Mouse (Mus musculus) heart, adult 2 months (tissue): Measurements from ENCODE around the gene Micu1. TPM values are rescaled to one million over a fixed set of nuclear protein-coding genes. Genes with fewer than 3 reads are reported as not detected.

Experiments
- DNase-seq, 2 experiments: peaks; one replicate each; pipeline ENCODE4 v3.0.0; 2021
- H3K27ac ChIP-seq: fragments of 200-600 bp; 2 replicates; pipeline ENCODE4 v1.8.1; 2022
- H3K27me3 ChIP-seq: fragments of 200-500 bp; 2 replicates; pipeline ENCODE4 v1.6.1; 2012; ENCODE audit warnings: mild to moderate bottlenecking, low read length, inconsistent platforms, mixed read lengths; ENCODE audit not compliant: control insufficient read depth, insufficient read depth
- H3K36me3 ChIP-seq: fragments of 200-500 bp; 2 replicates; pipeline ENCODE4 v1.6.1; 2012; ENCODE audit warnings: low read length, inconsistent platforms; ENCODE audit not compliant: control insufficient read depth, insufficient read depth
- H3K4me1 ChIP-seq: fragments of 200-500 bp; 2 replicates; pipeline ENCODE4 v1.6.1; 2011; ENCODE audit warnings: low read length; ENCODE audit not compliant: control insufficient read depth, insufficient read depth
- H3K4me3 ChIP-seq: fragments of 200-600 bp; 2 replicates; pipeline ENCODE4 v1.8.1; 2022
- H3K79me2 ChIP-seq: fragments of 200-500 bp; replicated peaks from 2 replicates; pipeline ENCODE4 v1.6.1; 2012; ENCODE audit warnings: mild to moderate bottlenecking, inconsistent platforms, low read length, moderate library complexity, mixed read lengths; ENCODE audit not compliant: control insufficient read depth, insufficient read depth
- H3K9ac ChIP-seq: fragments of 200-500 bp; 2 replicates; pipeline ENCODE4 v1.6.1; 2012; ENCODE audit warnings: low read depth, mild to moderate bottlenecking, control low read depth, inconsistent platforms, low read length, mixed read lengths
- CTCF ChIP-seq: fragments of 200-600 bp; IDR thresholded peaks from 2 replicates; pipeline ENCODE4 v1.8.1; 2022; ENCODE audit warnings: antibody characterized with exemption, mild to moderate bottlenecking, moderate library complexity
- EP300 ChIP-seq: fragments of 200-500 bp; IDR thresholded peaks from 2 replicates; pipeline ENCODE4 v1.6.1; 2011; ENCODE audit warnings: low read depth, low read length, control low read depth; ENCODE audit not compliant: insufficient read depth
- POLR2A ChIP-seq: fragments of 200-500 bp; IDR thresholded peaks from 2 replicates; pipeline ENCODE4 v1.6.1; 2011; ENCODE audit warnings: mild to moderate bottlenecking, low read depth, low read length, control low read depth; ENCODE audit not compliant: insufficient read depth
- WGBS: fragments of 180-500 bp; shearing (Covaris S2); methylation state at CpG from one replicate; pipeline ENCODE4 v1.1.7; 2018; 5-methylcytosine and 5-hydroxymethylcytosine counted together
- intact Hi-C: fragments of 180-260 bp; cut with DNase I; formaldehyde crosslinking; loops from one replicate; pipeline ENCODE4 v1.15.1; 2025
- polyA plus RNA-seq: library from polyadenylated mRNA; depleted of rRNA; stranded (reverse); fragments of >200 nt; gene quantifications from 2 replicates; pipeline ENCODE4 v1.2.3, GENCODE M21; 2012
- total RNA-seq, 2 experiments: library from RNA; stranded (reverse); gene quantifications; 2 replicates each; pipeline ENCODE4 v1.2.3; 2021

Gene Micu1
- total and polyA plus RNA-seq, 3 experiments, result 14.1 to 19.7 (median 17.6) TPM

DNA sequence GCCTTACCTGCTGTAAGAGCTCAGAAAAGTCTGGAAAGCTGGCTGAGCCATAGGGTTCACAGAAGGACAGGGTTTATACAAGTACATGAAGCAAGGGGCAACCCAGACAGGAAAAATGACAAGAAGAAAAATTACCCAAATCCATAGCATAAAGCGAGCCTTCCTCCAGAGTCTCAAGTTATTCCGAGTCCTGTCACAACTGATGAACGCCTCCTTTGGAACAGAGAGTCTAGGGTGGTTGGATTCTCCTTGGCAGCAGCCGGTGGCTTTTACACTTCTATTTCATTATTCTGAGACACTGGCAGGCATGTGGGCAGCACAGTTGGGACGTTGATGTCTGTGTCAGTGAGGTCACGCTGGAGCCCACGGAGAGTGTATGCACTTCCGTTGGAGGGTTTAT is 115.7 kb downstream of the Micu1 start:
- TF ChIP-seq EP300 (no peak), CTCF (no peak), POLR2A (no peak)
- WGBS, result 94% methylated on average over 8 of the region's 8 CpGs
- H3K4me3 ChIP-seq, result no peak overlapping the region
- no peaks in the 10 kb centered on the region for H3K27me3 ChIP-seq
- intact Hi-C loops, result loop anchor here (2.0 to 5.0 kb wide), 3 partner anchors 49 to 366 kb away; no protein-coding TSS in a partner anchor
- H3K79me2 ChIP-seq, result no peaks in the 10 kb centered on the region
- H3K4me1 ChIP-seq, result no peaks in the 10 kb centered on the region
- H3K36me3 ChIP-seq, result no peaks in the 10 kb centered on the region
- H3K27ac ChIP-seq, result no peak overlapping the region
- no peak for DNase-seq
- no peak overlapping the region for H3K9ac ChIP-seq

DNA sequence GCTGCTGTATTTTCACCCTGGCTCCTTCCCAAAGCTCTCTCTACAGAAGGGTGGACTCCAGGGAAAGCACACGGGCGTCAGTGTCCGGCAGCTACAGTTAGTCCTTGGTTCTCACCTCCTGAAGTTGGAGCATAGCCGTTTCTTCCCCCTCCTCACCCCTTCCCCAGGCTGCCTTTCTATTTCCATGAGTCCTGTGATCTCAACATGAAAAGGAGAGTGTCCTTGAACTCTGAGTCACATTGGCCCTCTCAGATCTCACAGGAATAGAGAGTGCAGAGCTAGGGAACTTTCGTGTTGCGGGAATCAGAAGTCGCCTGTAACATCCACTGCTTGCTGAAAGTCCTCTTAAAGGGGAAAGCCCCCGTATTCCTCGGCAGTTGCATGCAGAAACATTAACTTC is 116.9 kb downstream of the Micu1 start:
- no peaks in the 10 kb centered on the region for H3K36me3 ChIP-seq
- no peak overlapping the region for H3K9ac ChIP-seq
- H3K4me3 ChIP-seq, result no peak overlapping the region
- H3K27me3 ChIP-seq, result no peaks in the 10 kb centered on the region
- no peaks in the 10 kb centered on the region for H3K4me1 ChIP-seq
- H3K79me2 ChIP-seq, result no peaks in the 10 kb centered on the region
- H3K27ac ChIP-seq, result no peak overlapping the region
- 78% methylated on average over 9 of the region's 9 CpGs for WGBS
- TF ChIP-seq EP300, result no peak
- no peak for TF ChIP-seq CTCF
- TF ChIP-seq POLR2A, result no peak
- intact Hi-C loops, result loop anchor here (5.0 kb wide), 2 partner anchors 48 to 367 kb away; no protein-coding TSS in a partner anchor
- no peak for DNase-seq

DNA sequence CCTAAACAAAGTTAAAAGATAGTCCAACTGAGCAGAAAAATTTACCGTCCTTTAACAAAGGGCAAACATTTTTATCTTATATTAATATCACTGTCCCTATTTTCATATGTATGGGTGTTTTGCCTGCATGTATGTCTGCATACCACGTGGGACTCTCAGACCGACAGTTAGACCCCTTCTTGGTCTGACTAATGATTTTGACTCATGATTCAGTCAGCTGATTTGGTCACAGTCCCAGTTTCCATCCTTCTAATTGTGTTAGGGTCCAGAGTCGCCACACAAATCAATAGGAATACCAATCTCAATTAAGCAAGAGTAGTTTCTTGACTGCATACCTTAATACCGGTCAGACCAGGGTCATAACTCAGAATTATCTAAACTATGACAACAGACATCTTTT is 118.6 kb downstream of the Micu1 start:
- no peak overlapping the region for H3K27ac ChIP-seq
- H3K9ac ChIP-seq, result no peak overlapping the region
- no peak for DNase-seq
- no peaks in the 10 kb centered on the region for H3K36me3 ChIP-seq
- intact Hi-C loops, result no loop called here
- H3K4me3 ChIP-seq, result no peak overlapping the region
- no peaks in the 10 kb centered on the region for H3K79me2 ChIP-seq
- no peaks in the 10 kb centered on the region for H3K4me1 ChIP-seq
- WGBS, result 92% methylated on average over 5 of the region's 5 CpGs
- no peaks in the 10 kb centered on the region for H3K27me3 ChIP-seq
- TF ChIP-seq CTCF (no peak), POLR2A (no peak), EP300 (no peak)

DNA sequence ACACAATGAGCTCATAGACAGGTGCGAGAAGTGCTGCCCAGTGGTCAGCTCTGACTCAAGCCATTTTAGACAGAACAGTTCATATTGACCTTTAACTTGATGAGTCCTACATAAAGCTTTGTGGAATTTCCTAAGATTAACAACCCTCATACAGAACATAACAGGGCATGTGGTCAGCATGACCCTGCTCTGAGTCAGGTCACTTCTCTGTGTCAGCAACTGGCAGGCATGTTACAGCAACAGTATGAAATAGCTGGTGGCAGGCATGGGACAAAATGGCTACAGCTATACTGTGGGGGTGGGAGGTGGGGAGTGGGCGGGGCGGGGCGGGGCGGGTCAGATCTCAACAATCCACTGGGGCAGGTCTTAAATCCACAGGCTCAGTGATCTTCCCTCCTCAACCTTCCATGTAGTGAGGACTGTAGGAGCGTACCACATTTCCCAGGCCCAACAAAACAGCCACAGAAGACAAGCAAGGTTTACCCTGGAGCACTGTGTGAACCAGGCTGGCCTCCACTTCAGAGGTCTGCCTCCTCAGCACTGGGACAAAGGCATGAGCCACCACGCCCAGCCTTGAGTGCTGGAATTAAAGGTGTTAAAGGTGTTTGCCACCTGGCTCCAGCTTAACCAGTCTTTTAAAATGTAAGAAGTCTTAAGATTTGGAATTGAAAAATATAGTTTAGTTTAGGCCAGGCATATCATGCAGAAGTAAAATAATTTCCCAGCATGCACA is 119.2 kb downstream of the Micu1 start:
- no peaks in the 10 kb centered on the region for H3K79me2 ChIP-seq
- TF ChIP-seq EP300, result no peak
- TF ChIP-seq CTCF, result no peak
- TF ChIP-seq POLR2A, result no peak
- 94% methylated on average over 7 of the region's 7 CpGs for WGBS
- no peaks in the 10 kb centered on the region for H3K36me3 ChIP-seq
- H3K27ac ChIP-seq, result no peak overlapping the region
- intact Hi-C loops, result no loop called here
- no peak for DNase-seq
- H3K9ac ChIP-seq, result no peak overlapping the region
- H3K27me3 ChIP-seq, result no peaks in the 10 kb centered on the region
- no peaks in the 10 kb centered on the region for H3K4me1 ChIP-seq
- no peak overlapping the region for H3K4me3 ChIP-seq

DNA sequence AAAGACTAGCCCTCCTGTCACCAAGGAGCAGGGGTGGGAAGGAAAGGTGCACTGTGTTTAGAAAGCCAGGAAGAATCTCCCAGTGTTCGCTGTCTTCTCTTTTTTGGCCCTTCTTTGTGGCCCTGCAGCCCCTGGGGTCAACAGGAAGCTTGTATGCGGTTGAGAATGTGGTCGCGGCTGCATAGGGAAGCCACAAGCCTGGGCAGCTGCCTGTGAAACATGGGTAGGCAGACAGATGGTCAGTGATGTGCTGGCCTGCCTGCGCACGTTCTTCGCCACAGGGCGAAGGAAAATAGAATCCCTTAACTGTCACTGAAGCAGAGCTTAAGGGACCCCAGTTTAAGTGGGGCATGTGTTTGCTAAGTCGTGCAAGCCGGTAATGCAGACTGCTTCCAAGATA is 120.6 kb downstream of the Micu1 start:
- DNase-seq, result no peak
- Histone ChIP-seq H3K27ac (no peak overlapping the region), H3K4me3 (no peak overlapping the region), H3K79me2 (no peaks in the 10 kb centered on the region), H3K27me3 (no peaks in the 10 kb centered on the region), H3K36me3 (no peaks in the 10 kb centered on the region), H3K4me1 (no peaks in the 10 kb centered on the region), H3K9ac (no peak overlapping the region)
- intact Hi-C loops, result no loop called here
- 86% methylated on average over 10 of the region's 10 CpGs for WGBS
- no peak for TF ChIP-seq EP300
- TF ChIP-seq CTCF, result no peak
- TF ChIP-seq POLR2A, result no peak

DNA sequence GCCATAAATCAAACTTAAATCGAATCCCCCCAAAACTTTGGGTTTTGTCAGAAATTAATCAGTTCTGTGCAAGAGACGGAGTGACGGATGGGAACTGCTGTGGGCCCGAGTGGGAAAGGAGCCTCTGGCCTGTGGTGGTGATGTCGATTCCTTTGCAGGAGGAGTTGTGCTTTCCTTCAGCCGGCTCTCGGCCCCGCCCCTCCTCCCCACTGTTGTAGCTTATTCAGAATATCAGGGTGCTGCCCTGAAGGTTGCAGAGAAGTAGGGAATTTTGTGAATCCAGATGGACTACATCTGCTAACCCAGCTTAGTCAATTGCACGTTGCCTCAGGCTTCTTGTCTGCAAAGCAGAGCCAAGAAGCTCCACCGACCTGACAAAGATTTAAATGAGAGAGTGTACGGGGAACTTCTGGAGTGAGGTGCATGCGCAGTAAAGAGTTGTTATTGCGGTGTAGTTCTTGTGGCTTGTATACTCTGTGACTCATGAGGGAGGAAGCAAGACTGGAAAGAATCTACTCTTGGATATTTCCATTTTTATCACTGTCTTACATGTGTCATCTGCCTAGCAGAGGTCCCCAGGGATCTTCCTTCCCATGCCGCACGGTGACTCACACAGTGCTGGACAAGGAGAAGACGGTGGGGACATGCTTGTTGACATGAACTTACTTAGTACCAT is 123.0 kb downstream of the Micu1 start:
- DNase-seq, result peak; percentile 40 to 45

More for the DNA sequence above, 123.0 kb downstream of the Micu1 start:
- H3K27me3 ChIP-seq, result no peaks in the 10 kb centered on the region
- no peak overlapping the region for H3K9ac ChIP-seq
- H3K27ac ChIP-seq, result peak overlapping the region; percentile 33
- H3K79me2 ChIP-seq, result no peaks in the 10 kb centered on the region
- no peaks in the 10 kb centered on the region for H3K36me3 ChIP-seq
- intact Hi-C loops, result no loop called here
- no peak for TF ChIP-seq POLR2A
- TF ChIP-seq EP300, result no peak
- no peak for TF ChIP-seq CTCF
- WGBS, result 58% methylated on average over 16 of the region's 16 CpGs
- H3K4me3 ChIP-seq, result no peak overlapping the region
- no peaks in the 10 kb centered on the region for H3K4me1 ChIP-seq
